Mouse (Mus musculus) monocyte, adult 5-6 weeks (primary cell): Measurements from ENCODE around the gene Ankef1. TPM values are rescaled to one million over a fixed set of nuclear protein-coding genes. Genes with fewer than 3 reads are reported as not detected.

Experiments
- ATAC-seq: fragments of 153-309, 156-312 bp; replicated peaks from 2 replicates; pipeline ENCODE4 v1.8.0; 2017; ENCODE audit warnings: mild to moderate bottlenecking; ENCODE audit not compliant: low TSS enrichment, insufficient number of reproducible peaks, severe bottlenecking, poor library complexity, low FRiP score
- total RNA-seq: library from RNA; stranded (forward); fragments of 200-1000, 200-491, 200-594 nt; gene quantifications from 3 replicates; pipeline ENCODE4 v1.2.3, GENCODE M21; 2017

Gene Ankef1
- total RNA-seq: 0.38 to 0.64 TPM in 2 of 3 replicates, not detected in the other

DNA sequence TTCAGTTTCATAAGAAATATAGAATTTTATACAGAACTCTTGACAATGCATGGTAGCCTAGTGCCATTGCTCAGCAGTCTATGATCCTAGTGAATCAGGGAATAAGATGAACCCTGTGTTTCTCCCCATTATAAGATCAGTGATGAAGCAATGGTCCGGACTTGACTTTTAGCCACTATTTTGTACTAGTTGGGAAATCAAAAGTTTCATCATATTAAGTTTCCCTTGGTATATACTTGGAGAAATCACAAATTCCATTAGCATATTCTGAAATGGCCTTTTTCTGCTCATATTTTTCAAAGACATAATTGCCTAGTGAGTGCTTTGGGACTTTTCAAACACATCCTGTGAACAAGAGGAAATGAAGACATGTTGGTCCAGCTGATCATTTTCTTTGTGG, at the start of gene Ankef1:
Gene Ankef1, plus strand, starts transcription at position 260 of the 400 bp plus-strand sequence.
- ATAC-seq: no peak

DNA sequence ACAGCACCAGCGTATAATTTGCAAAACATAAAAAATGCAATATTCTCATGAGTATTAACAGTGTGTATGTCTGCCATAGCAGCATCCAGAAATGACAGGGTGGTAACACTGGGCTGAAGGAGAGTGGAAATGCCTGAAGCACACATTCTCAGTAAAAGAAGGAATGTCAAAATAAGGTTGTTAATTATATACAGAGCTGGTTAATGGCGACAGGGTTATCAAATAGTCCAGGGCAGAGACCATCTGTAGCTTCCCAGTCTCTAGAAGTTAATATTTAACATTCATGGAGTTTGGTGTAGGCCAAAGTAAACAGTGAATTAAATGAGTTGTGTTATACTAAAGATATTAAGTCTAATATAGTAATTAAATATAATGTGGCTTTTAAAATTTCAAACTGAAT, 45.2 kb upstream of the Ankef1 start:
- no peak for ATAC-seq

DNA sequence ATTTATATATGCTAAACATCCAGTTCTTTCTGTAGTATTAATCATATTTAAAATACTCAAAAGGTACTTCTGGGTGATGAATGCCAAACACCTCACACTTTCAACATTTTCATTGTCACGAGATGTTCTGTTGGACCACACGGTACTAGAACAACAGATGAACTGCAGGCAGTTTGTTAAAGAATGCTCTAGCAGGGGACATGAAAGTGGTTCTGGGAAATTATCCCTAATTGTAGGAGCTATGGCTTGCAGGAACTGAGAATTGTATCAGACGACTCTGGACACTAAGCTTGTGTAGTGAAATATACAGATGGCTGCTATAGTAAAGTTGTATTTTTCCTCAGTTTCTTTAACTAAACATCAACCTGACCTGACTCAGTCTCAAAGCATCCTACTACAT, 44.8 kb upstream of the Ankef1 start:
- no peak for ATAC-seq

DNA sequence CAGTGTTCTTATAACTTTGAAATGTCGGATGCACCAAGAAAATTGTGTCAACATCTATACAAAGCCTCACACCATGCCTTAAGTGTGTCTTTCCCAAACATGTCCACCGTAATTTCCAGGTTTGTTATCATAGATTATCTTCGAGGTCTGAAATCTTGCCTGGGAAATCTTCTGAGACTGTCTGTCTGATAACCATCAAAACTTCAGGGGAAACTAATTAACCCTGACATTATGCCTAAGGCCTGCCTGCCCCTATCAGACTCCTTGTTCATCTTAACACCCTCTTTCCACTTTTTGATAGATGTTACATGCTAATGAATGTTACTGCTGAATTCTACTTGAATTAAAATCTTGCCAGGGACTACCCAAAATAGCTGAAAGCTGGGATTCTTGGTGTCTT, 24.1 kb upstream of the Ankef1 start:
- no peak for ATAC-seq

DNA sequence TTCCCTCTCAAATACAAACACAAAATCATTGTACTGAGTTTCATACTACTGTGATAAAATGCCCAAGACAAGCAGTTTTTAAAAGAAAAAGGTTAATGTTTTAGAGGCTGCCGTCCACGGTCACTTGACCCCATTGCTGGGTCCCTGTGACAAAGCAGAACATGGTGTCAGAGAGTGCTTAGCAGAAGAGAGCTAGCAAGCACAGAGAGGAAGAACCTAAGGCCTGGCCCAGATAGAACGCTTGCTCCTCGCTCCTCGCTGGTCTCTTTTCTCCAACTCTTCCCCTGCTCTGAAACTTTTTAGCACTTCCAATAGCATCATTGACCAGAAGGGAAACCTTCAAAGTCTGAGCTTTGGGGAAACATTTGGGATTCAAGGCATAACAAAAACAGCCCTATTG, 19.4 kb upstream of the Ankef1 start:
- no peak for ATAC-seq

DNA sequence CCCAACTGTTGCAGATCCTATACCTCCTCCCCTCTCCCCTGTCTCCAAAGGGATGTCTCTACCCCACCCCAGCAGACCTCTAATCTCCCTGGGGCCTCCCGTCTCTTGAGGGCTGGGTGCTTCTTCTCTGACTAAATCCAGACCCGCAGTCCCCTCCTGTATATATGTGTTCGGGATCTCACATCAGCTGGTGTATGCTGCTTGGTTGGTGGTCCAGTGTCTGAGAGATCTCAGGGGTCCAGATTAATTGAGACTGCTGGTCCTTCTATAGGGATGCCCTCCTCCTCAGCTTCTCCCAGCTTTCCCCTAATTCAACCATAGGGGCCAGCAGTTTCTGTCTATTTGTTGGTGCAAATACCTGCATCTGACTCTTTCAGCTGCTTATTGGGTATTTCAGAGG, 18.7 kb upstream of the Ankef1 start:
- ATAC-seq: no peak

DNA sequence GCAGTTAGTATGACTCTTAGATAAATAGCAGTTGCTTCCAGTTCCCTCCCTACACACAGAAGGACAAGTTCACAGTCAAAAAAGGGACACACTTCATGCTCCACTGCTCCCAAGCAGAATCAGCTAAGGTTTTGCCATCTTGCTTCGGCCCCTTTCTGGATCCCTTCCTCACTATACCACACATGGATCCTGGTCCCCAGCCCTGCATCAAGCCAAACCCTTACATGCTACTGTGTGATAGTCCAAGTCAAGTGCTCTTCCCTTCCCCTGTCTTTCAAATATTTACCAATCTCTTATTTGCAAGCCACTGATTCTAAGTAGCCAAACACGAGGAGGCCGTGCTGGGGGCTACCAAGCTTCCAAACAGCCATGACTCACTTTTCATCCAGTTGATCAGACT, 16.8 kb upstream of the Ankef1 start:
- ATAC-seq: no peak

DNA sequence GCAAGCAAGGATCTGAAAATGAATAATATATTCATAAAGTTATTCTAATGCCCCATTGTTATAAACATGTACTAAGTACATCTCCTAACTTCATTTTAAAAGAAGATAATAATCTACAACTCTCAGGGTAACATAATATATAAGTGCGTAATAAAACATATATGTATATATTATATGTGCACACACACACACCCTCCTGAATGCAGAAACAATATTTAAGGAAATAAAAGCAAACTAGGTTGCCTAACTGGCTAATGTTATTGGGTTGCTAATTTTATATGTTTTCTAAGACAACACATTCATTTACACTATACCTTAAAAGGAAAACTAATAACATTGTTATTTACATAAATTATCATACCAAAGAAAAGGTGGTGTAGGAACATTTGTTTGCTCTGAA, 16.3 kb upstream of the Ankef1 start:
- no peak for ATAC-seq

DNA sequence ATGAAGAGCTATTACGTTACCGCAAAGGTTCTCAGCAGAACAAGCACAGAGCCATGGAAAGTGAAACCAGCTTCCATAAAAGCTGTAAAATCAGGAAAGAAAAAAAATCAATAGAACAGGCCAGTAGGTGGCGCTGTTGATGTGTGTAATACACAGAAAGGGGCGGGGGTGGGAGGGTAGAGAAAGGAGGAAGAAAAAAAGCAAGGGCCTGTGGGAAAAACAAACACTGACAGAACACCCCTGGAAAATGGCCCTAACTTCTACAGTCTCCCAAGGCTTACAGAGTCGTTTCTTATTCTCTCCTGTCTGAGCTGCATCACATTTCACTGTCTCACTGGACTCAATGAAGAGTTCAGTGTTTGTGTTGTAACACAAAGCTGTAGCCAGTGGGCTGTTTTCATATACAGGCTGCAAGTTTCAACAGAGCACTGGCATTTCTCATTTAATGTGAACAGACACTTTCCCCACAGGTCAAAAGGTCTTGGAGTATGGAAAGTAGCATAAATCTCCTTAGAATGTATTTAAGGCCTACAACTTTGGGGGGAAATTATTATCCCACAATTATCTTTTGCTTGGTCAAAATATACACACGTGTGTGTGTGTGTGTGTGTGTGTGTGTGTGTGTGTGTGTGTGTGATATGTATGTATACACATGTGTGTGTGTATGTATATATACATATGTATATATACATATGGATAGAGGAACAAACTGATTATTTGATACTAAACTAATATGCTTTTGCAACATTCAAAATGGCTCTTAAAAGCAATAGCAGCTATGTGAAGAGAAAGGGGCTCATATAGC, 15.7 kb upstream of the Ankef1 start:
- ATAC-seq: no peak

DNA sequence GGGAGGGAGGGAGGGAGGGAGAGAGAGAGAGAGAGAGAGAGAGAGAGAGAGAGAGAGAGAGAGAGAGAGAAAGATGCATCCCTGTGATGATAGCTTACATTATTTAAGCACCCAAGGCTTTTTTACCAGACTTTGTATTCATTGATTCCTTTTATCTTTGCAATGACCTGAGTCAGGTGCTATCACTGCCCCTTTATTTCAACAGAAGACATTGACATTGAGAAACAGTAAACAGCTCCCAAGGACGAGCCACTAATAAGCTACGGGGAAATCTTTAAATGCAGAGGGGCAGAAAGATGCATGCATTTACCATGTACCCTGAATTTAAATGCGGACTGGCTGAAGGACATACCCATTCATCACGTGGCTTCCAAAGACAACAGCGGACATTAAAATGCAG, 14.7 kb upstream of the Ankef1 start:
- ATAC-seq: no peak

DNA sequence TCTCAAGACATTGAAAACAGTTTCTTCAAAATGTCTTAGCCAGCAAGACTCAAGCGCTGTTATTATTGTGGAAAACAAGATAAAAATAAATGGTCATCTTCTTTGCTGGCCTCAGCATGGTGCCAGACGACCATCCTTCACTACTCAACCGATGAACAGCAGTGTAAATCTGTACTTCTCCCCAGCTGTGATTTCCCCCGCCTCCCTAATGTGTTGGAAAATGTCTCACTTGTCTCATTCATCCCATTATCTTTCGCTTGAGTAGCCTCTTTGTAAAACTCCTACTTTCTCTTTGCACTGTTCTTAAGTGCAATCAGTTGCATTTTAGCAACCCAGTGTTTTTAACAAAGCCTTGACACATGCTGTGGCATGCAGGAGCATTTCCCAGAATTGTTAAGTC, 9.4 kb downstream of the Ankef1 start:
- no peak for ATAC-seq

DNA sequence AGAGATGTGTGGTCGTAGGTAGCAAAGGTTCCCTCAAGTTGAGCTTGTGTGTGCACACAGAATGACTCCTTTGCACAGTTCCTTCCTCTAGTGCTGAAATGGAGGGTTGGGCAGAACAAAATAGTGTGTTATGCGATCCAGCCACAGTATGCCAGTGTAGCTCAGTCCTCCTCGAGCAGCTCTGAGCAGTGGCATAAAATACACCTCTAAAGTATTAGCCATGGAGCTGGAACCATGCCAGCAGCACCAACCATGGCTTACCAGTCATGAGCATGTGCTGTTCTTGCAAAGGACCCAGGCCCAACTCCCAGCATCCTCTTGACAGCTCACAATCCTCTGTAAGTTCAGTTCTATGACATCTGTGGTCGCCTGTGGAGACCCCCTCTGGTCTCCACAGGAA, 10.0 kb downstream of the Ankef1 start:
- no peak for ATAC-seq

DNA sequence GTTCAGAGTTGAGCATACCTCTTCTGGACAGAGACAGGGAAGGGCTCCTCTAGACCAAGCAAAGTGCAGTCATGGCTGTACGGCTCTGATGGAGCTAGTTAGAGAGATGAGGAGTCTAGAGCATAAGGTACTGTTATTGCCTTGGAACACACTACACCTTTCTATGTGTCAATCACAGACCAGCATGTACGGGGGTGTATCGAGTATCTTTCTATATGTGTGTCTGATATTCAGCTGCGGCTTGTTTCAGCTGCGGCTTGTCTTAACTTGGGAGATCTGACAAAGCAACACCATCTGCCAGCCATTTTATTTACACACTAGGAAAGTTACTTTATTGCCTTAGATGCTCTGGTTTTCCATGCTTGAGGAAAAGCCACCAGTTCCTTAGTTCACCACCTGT, 11.1 kb downstream of the Ankef1 start:
- ATAC-seq: no peak; the same call in 1 of the 2 replicates

DNA sequence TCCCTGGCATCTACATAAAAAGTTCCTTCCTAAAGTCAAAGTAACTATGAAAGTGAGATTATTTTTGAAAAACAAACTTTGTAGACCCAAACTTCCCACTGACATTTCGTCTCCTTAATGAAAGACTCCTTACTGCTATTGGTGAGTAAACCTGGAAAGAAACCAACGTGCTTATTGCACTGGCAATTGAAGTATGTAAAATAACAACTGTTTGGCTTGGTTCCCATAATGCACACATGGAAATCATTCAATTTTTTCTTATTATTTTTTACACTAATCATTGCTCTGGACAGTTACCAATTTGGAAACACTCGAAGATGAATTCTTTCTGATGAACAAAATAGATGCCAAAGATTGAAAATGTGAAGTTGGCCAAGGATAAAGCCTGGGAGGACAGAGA, 12.1 kb downstream of the Ankef1 start:
- ATAC-seq: no peak

DNA sequence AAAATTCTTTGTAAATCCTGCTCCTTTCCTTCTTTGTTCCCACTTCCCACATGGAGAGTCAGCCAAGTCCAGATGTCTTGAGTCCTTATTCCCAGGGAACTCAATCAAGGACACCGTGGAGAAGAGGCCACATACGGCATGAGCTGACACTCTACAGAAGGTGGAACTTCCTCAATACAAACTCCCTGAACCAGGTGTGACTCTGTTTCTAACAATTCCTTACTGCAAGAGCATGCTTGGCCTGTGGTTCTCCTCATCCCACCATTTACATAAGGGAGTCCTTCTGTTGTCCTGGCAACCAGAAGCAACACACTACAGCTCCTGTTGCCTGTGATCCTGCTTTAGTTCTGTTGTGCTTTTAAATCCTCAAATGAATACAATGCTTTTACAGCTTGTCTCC, 13.8 kb downstream of the Ankef1 start:
- no peak for ATAC-seq

DNA sequence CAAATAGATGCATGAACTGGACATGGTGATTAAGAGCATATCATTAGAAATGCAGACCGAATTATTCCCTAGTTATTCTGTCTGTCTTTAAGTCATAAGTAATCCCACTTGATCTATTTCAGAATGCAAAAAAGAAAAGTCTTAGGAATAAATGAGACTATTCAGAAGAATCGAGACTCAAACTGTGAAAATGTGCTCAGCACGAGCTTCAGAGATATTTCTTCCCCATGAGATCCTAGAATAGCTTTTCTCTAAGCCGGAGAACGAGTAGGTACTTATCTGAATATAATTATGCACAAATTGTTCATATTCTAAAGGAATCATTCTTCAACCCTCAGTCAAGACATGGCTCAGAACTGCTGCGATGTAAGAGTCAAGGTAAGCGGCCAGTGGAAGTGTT, 27.2 kb downstream of the Ankef1 start:
- no peak for ATAC-seq

DNA sequence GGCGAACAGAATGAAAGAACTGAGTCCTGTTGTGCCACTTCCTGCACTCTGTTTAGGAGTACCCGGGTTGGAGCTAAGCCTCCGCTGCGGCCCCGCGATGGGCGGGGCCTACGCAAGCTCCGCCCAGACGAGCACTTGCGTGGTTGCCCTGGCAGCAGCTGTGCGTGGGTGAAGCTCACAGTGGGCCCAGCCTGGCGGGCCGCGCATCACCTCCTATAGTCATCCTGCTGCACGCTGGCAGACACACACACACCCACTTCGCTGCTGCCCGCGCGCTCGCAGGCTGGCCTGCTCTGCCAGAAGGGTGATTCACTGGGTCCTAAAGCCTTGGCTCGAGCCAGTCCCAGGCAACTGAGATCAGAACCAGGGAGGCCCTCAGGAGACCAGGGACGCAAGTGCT, 30.3 kb downstream of the Ankef1 start:
- no peak for ATAC-seq

DNA sequence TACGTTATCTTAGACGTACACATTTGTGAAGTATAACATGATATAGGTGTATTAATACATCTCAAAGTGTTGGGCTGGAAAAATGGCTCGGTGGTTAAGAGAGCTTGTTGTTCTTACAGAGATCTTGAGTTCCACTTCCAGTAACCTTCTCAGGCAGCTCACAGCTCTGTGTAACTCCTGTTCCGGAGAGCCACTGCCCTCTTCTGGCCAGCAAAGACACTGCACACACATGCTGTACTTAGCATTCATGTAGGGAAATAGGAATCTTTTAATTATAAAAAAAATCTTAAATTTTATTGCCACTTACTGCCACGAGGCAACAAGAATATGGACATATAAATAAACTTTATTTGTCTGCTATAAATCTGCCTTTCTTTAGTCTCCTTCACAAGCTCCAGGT, 56.3 kb downstream of the Ankef1 start:
- ATAC-seq: no peak

DNA sequence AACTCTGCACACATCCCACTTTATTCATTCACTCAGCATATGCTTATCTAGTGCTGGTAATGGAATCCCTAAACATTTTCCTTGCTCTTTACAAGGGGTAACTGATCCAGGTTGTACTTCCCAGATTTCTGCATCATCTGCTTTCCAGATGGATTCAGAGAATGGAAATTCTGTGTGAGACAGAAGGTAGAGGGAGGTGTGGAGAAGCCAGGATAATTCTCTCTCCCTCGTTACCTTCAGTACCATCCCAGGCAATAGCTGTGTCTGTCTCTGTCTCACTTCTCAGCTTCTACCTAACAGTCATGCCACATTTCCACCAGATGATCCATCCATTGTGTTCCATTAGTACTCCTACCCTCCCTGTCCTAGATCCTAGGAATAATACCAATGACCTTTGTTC, 60.6 kb downstream of the Ankef1 start:
- ATAC-seq: no peak

DNA sequence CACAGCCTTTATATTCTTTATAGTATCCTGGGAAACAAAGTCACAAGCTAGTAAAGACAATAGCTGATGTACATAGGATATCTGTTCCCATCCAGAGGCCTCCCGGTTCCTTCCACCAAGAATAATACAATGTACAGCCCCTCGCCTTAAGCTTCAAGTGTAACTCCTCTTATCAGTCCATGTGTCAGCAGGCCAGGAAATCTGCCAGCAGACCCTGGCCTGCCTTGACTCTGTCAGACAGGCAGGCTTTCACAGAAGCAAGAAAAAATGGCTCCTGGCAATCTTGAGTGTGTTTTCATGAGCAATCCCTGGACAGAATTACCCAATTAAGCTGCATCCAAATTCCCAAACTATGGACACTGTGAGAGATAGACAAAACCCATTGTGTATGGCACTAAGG, 69.1 kb downstream of the Ankef1 start:
- no peak for ATAC-seq

DNA sequence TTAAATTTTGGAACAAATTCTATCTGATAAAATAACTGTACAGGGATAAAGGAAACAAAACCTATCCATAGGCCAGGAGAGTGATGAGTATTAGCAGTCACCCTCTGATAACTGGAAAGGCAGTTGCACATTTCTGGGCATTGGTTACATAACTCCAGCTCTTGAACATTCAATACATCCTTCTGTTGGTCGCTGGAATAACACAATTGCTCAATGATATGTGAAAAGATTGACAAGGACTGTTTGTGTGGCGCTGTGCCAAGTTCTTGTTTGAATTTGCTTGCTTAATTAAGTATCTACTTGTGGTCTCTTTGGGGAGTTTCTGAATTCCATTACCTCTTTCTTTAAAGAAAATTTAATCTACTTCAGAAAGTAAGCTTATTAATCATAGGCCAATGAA, 81.1 kb downstream of the Ankef1 start:
- ATAC-seq: no peak
